Mouse (Mus musculus): ENCODE results near the gene Zfp213. TPM values are rescaled to one million over a fixed set of nuclear protein-coding genes. Genes with fewer than 3 reads are reported as not detected.

Gene Zfp213
- polyA plus RNA-seq, 1 experiment from 2014 or later: 19.1 TPM

- 86% methylated on average over 8 of the region's 8 CpGs for WGBS
- no peak for ATAC-seq
- peak overlapping the region; percentile 72 for H3K4me3 ChIP-seq (replicated peaks; ENCODE audit: low read length)
- H3K4me2 ChIP-seq (ENCODE audit: low read length): peak overlapping the region; percentile 82
- no peaks in the 10 kb centered on the region for H3K9me3 ChIP-seq (ENCODE audit: control insufficient read depth, low read length)
- peaks cover 26% of the 10 kb centered on the region for H3K4me1 ChIP-seq (replicated peaks; ENCODE audit: control insufficient read depth, insufficient read depth, low read length)
- no peak overlapping the region for H3K9ac ChIP-seq (replicated peaks; ENCODE audit: low read depth, low read length)
- H3K27me3 ChIP-seq (replicated peaks; ENCODE audit: control insufficient read depth, insufficient read depth, low read length): no peaks in the 10 kb centered on the region
- no peak overlapping the region for H3K27ac ChIP-seq (ENCODE audit: low read length)
- H3K36me3 ChIP-seq (ENCODE audit: control insufficient read depth, insufficient read depth): peaks cover 9% of the 10 kb centered on the region
These were observed 20.7 kb upstream of the Zfp213 start for GRCm38 (mm10) chr17:23584786-23585185.

- peaks cover 56% of the 10 kb centered on the region for H3K36me3 ChIP-seq (ENCODE audit: control insufficient read depth, insufficient read depth)
- no peak overlapping the region for H3K9ac ChIP-seq (replicated peaks; ENCODE audit: low read depth, low read length)
- no peak overlapping the region for H3K4me3 ChIP-seq (replicated peaks; ENCODE audit: low read length)
- no peak for ATAC-seq
- H3K27me3 ChIP-seq (replicated peaks; ENCODE audit: control insufficient read depth, insufficient read depth, low read length): no peaks in the 10 kb centered on the region
- no peaks in the 10 kb centered on the region for H3K4me1 ChIP-seq (replicated peaks; ENCODE audit: control insufficient read depth, insufficient read depth, low read length)
- no peaks in the 10 kb centered on the region for H3K9me3 ChIP-seq (ENCODE audit: control insufficient read depth, low read length)
- 96% methylated on average over 38 of the region's 38 CpGs for WGBS
- H3K4me2 ChIP-seq (ENCODE audit: low read length): no peak overlapping the region
- H3K27ac ChIP-seq (ENCODE audit: low read length): no peak overlapping the region
These were observed 12.0 kb upstream of the Zfp213 start for GRCm38 (mm10) chr17:23575951-23576552.

GRCm38 (mm10) chr17:23574130-23574529 is 10.1 kb upstream of the Zfp213 start:
- no peak overlapping the region for H3K4me2 ChIP-seq (ENCODE audit: low read length)
- H3K4me1 ChIP-seq (replicated peaks; ENCODE audit: control insufficient read depth, insufficient read depth, low read length): no peaks in the 10 kb centered on the region
- H3K27ac ChIP-seq (ENCODE audit: low read length): no peak overlapping the region
- no peak overlapping the region for H3K4me3 ChIP-seq (replicated peaks; ENCODE audit: low read length)
- H3K9ac ChIP-seq (replicated peaks; ENCODE audit: low read depth, low read length): no peak overlapping the region
- ATAC-seq: no peak
- WGBS: 94% methylated on average over 8 of the region's 8 CpGs
- peaks cover 41% of the 10 kb centered on the region for H3K36me3 ChIP-seq (ENCODE audit: control insufficient read depth, insufficient read depth)
- no peaks in the 10 kb centered on the region for H3K9me3 ChIP-seq (ENCODE audit: control insufficient read depth, low read length)
- H3K27me3 ChIP-seq (replicated peaks; ENCODE audit: control insufficient read depth, insufficient read depth, low read length): no peaks in the 10 kb centered on the region

GRCm38 (mm10) chr17:23572059-23572458 is 8.0 kb upstream of the Zfp213 start:
- WGBS: 81% methylated on average over 6 of the region's 6 CpGs
- no peak for ATAC-seq

GRCm38 (mm10) chr17:23571084-23571483 is 7.0 kb upstream of the Zfp213 start:
- Histone ChIP-seq H3K36me3 (ENCODE audit: control insufficient read depth, insufficient read depth) (peaks cover 22% of the 10 kb centered on the region), H3K4me1 (replicated peaks; ENCODE audit: control insufficient read depth, insufficient read depth, low read length) (no peaks in the 10 kb centered on the region), H3K9ac (replicated peaks; ENCODE audit: low read depth, low read length) (no peak overlapping the region), H3K4me2 (ENCODE audit: low read length) (no peak overlapping the region), H3K27ac (ENCODE audit: low read length) (no peak overlapping the region), H3K27me3 (replicated peaks; ENCODE audit: control insufficient read depth, insufficient read depth, low read length) (no peaks in the 10 kb centered on the region), H3K4me3 (replicated peaks; ENCODE audit: low read length) (no peak overlapping the region), H3K9me3 (ENCODE audit: control insufficient read depth, low read length) (no peaks in the 10 kb centered on the region)
- no peak for ATAC-seq
- 25% methylated on average over 5 of the region's 5 CpGs for WGBS

More at GRCm38 (mm10) chr17:23572059-23572458, 8.0 kb upstream of the Zfp213 start:
- no peaks in the 10 kb centered on the region for H3K27me3 ChIP-seq (replicated peaks; ENCODE audit: control insufficient read depth, insufficient read depth, low read length)
- H3K27ac ChIP-seq (ENCODE audit: low read length): no peak overlapping the region
- no peaks in the 10 kb centered on the region for H3K9me3 ChIP-seq (ENCODE audit: control insufficient read depth, low read length)
- H3K4me2 ChIP-seq (ENCODE audit: low read length): no peak overlapping the region
- no peaks in the 10 kb centered on the region for H3K4me1 ChIP-seq (replicated peaks; ENCODE audit: control insufficient read depth, insufficient read depth, low read length)
- no peak overlapping the region for H3K4me3 ChIP-seq (replicated peaks; ENCODE audit: low read length)
- H3K36me3 ChIP-seq (ENCODE audit: control insufficient read depth, insufficient read depth): peaks cover 31% of the 10 kb centered on the region
- no peak overlapping the region for H3K9ac ChIP-seq (replicated peaks; ENCODE audit: low read depth, low read length)

- no peak overlapping the region for H3K4me2 ChIP-seq (ENCODE audit: low read length)
- no peak for ATAC-seq
- H3K9me3 ChIP-seq (ENCODE audit: control insufficient read depth, low read length): no peaks in the 10 kb centered on the region
- H3K4me1 ChIP-seq (replicated peaks; ENCODE audit: control insufficient read depth, insufficient read depth, low read length): peaks cover 2% of the 10 kb centered on the region
- H3K36me3 ChIP-seq (ENCODE audit: control insufficient read depth, insufficient read depth): peaks cover 12% of the 10 kb centered on the region
- H3K4me3 ChIP-seq (replicated peaks; ENCODE audit: low read length): no peak overlapping the region
- no peak overlapping the region for H3K27ac ChIP-seq (ENCODE audit: low read length)
- 44% methylated on average over 6 of the region's 6 CpGs for WGBS
- H3K9ac ChIP-seq (replicated peaks; ENCODE audit: low read depth, low read length): no peak overlapping the region
- no peaks in the 10 kb centered on the region for H3K27me3 ChIP-seq (replicated peaks; ENCODE audit: control insufficient read depth, insufficient read depth, low read length)
These were observed 6.0 kb upstream of the Zfp213 start for GRCm38 (mm10) chr17:23570017-23570416.

GRCm38 (mm10) chr17:23568370-23568769 is 4.3 kb upstream of the Zfp213 start:
- H3K9me3 ChIP-seq (ENCODE audit: control insufficient read depth, low read length): no peaks in the 10 kb centered on the region
- H3K9ac ChIP-seq (replicated peaks; ENCODE audit: low read depth, low read length): no peak overlapping the region
- H3K36me3 ChIP-seq (ENCODE audit: control insufficient read depth, insufficient read depth): 0 out of 2 replicates have a peak, but pooled peaks cover 2% of the 10 kb centered on the region
- no peaks in the 10 kb centered on the region for H3K27me3 ChIP-seq (replicated peaks; ENCODE audit: control insufficient read depth, insufficient read depth, low read length)
- 32% methylated on average over 5 of the region's 5 CpGs for WGBS
- H3K27ac ChIP-seq (ENCODE audit: low read length): no peak overlapping the region
- no peak overlapping the region for H3K4me2 ChIP-seq (ENCODE audit: low read length)
- H3K4me1 ChIP-seq (replicated peaks; ENCODE audit: control insufficient read depth, insufficient read depth, low read length): peaks cover 7% of the 10 kb centered on the region
- no peak overlapping the region for H3K4me3 ChIP-seq (replicated peaks; ENCODE audit: low read length)
- no peak for ATAC-seq

- H3K36me3 ChIP-seq (ENCODE audit: control insufficient read depth, insufficient read depth): no peaks in the 10 kb centered on the region
- H3K4me2 ChIP-seq (ENCODE audit: low read length): no peak overlapping the region
- no peaks in the 10 kb centered on the region for H3K9me3 ChIP-seq (ENCODE audit: control insufficient read depth, low read length)
- H3K9ac ChIP-seq (replicated peaks; ENCODE audit: low read depth, low read length): no peak overlapping the region
- H3K4me3 ChIP-seq (replicated peaks; ENCODE audit: low read length): no peak overlapping the region
- 55% methylated on average over 5 of the region's 5 CpGs for WGBS
- peaks cover 10% of the 10 kb centered on the region for H3K4me1 ChIP-seq (replicated peaks; ENCODE audit: control insufficient read depth, insufficient read depth, low read length)
- H3K27ac ChIP-seq (ENCODE audit: low read length): no peak overlapping the region
- no peak for ATAC-seq
- H3K27me3 ChIP-seq (replicated peaks; ENCODE audit: control insufficient read depth, insufficient read depth, low read length): no peaks in the 10 kb centered on the region
These were observed 2.7 kb upstream of the Zfp213 start for GRCm38 (mm10) chr17:23566787-23567186.

GRCm38 (mm10) chr17:23564368-23564715 is 304 bp upstream of the Zfp213 start:
- H3K9me3 ChIP-seq (ENCODE audit: control insufficient read depth, low read length): no peaks in the 10 kb centered on the region
- peak overlapping the region; percentile 76 for H3K4me2 ChIP-seq (ENCODE audit: low read length)
- H3K36me3 ChIP-seq (ENCODE audit: control insufficient read depth, insufficient read depth): peaks cover 1% of the 10 kb centered on the region; the same call in 1 of the 2 replicates
- H3K27ac ChIP-seq (ENCODE audit: low read length): peak overlapping the region; percentile 76
- H3K27me3 ChIP-seq (replicated peaks; ENCODE audit: control insufficient read depth, insufficient read depth, low read length): no peaks in the 10 kb centered on the region
- H3K4me1 ChIP-seq (replicated peaks; ENCODE audit: control insufficient read depth, insufficient read depth, low read length): peaks cover 10% of the 10 kb centered on the region
- 1% methylated on average over 8 of the region's 8 CpGs for WGBS
- ATAC-seq: peak; percentile 78
- peak overlapping the region; percentile 84 for H3K4me3 ChIP-seq (replicated peaks; ENCODE audit: low read length)
- peak overlapping the region; percentile 89 for H3K9ac ChIP-seq (replicated peaks; ENCODE audit: low read depth, low read length)

- Histone ChIP-seq H3K36me3 (ENCODE audit: control insufficient read depth, insufficient read depth) (peaks cover 25% of the 10 kb centered on the region), H3K4me2 (ENCODE audit: low read length) (no peak overlapping the region), H3K27ac (ENCODE audit: low read length) (no peak overlapping the region), H3K4me1 (replicated peaks; ENCODE audit: control insufficient read depth, insufficient read depth, low read length) (peaks cover 6% of the 10 kb centered on the region), H3K27me3 (replicated peaks; ENCODE audit: control insufficient read depth, insufficient read depth, low read length) (no peaks in the 10 kb centered on the region), H3K4me3 (replicated peaks; ENCODE audit: low read length) (no peak overlapping the region), H3K9ac (replicated peaks; ENCODE audit: low read depth, low read length) (no peak overlapping the region), H3K9me3 (ENCODE audit: control insufficient read depth, low read length) (no peaks in the 10 kb centered on the region)
- no peak for ATAC-seq
- 59% methylated on average over 11 of the region's 11 CpGs for WGBS
These were observed 4.3 kb downstream of the Zfp213 start for GRCm38 (mm10) chr17:23559767-23560166.
